Mouse (Mus musculus): ENCODE measurements at regions not wholly inside any gene's neighbourhood (a gene's known extent, or its start where the extent isn't known, plus 50 kb on each side); places are given as distances from the start of the nearest gene placed in this dataset.

DNA sequence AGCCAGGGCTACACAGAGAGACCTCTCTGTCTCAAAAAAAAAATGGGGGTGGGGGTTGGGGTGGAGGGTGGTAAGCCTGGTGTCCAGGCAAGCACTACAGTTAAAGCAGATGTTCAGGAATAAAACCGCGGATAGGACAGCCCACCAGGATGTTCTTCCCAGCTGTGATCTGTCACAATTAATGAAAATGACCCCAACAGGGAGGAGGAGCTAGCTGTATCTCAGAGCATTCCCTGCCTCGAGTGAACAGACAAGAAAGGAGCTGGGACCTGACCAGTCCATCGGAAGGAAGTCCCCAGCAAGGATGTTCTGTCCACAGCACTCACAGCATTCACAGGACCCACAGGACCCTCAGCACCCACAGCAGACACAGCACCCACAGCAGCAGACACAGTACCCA, 80.4 kb downstream of the Utp6 start:
- no peak for DNase-seq

DNA sequence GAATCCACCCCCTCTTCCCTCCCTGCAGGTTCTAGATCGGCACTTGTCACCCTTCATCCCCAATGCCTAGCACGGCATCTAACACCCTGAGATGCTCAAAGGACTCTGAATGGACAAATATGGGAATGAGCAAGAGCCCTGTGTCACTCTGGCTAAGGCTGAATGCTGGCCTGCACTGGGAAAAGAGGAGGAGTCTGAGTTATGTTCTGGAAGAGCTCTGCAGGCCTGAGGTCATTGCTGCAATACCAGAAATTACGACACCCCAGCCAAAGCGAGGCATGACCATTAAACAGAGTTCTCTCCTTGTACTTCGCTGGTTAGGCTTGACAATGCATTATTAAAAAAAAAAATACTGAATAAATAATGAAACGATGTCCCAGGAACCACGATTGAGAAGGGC, 84.1 kb downstream of the Utp6 start:
- no peak for DNase-seq

DNA sequence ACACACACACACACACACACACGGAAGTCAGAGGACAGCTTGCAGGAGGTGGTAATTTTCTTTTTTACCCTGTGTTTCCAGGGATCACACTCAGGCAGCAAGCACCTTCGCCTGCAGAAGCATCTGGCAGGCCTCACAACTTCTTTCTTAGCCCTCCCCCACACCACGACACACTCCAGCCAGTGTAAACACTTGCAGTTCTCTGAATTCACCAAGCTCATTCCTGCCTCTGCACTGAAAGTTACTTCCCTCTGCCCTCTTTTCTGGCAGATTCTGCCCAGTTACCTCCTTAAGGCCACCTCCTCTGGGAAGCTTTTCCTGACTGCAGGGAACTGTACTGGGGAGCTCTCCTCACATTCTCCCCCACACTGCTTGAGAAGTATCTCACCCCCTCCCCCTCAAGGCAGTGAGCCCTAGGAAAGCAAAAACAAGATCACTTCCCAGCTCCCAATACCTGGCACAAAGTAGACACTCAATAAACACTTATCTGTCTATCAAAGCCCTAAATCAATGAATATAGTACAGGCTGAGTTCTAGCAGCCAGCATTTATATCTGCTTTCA, 84.9 kb downstream of the Utp6 start:
- no peak for DNase-seq

DNA sequence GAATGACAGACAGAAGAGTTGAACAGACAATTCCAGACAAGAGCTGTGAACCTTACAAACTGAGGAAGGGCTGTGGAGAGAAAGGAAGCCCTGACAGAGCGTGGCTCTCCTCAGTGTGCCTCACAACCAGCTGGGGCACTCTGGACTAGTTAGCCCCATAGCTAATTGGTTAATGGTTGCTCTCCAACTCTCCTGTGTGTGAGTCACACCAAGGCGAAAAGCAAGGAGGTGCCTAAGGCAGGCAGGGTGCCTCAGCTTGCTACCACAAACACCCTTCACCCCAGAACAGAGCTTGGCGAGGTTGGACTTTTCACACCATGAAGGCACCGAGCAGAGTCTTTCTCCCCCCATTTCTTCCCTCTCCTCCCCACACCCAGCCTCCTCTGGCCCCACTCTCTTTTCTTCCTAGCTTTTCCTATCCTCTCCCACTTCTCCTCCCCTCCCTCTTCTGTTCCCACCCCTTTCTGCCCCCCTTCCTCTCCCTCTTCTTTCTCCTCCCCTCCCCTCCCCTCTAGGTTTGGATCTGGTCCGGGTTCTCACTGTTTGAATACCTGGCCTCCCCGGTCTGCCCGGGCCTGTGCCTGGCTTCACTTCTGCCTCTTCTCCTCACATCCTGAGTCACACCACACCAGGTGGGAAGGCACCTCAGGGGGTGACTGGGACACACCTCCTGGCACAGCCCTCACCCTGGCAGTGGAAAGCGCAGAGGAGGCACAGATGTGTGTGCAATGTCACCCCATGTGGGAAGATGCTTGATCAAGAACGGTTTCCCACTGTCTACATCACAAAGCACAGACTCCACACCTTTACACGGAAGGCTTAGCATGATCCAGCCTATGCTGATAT, 90.2 kb downstream of the Utp6 start:
- DNase-seq, result no peak

DNA sequence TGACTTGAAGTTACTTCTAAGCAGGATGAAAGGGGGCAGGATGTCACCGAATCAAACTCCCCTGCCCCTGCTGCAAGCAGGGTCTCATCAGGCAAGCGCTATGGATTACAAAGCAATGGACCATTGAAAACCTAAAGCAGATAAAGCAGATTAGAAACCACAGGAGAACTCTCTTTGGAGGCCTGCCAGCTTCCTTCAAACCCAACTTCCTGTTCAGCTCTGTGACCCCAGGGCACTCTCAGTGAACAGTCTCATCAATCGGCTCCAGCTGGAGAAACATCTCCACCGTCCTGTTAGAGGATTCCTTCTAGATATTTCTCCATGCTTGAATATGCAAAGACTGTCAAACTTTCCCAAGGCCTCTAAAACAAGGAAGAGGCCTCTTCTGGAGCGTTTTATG, 92.0 kb downstream of the Utp6 start:
- peak; percentile 53 for DNase-seq

DNA sequence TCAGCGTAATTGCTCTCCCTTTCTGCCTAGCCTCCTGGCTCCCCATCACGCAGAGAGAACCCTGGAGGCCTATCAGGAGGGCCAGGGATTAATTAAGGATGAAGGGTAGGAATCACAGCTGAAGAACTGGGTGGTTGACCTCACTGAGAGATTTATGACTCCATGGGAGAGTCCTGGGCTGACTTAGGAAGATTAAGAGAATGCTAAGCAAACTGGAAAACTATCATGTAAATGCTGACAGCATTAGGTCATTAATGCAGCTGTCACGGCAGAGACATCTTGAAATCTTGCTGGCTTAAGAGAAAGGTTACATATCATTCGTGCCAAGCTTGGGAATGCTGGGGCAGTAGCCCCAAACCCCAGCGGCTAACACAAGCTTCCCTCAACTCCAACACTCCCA, 93.2 kb downstream of the Utp6 start:
- no peak for DNase-seq

DNA sequence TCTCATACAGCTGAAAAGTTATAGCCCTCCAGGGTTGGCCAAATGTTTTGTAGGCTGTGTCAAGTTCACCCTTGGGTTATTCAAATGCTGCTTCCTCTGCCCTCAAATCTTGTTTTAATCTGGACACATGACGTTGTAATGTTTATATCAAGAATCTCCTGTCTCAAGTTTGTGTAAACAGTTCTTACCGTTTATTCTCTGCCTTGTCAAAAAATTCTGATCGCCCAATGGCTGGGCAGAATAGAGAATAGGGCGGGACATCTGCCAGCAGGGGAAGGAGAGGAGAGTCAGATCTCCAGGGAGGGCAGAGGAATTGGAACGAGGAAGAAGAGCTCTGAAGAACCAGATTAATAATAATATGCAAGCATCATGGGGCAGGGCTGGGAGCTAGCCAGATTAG, 97.4 kb downstream of the Utp6 start:
- DNase-seq, result no peak

DNA sequence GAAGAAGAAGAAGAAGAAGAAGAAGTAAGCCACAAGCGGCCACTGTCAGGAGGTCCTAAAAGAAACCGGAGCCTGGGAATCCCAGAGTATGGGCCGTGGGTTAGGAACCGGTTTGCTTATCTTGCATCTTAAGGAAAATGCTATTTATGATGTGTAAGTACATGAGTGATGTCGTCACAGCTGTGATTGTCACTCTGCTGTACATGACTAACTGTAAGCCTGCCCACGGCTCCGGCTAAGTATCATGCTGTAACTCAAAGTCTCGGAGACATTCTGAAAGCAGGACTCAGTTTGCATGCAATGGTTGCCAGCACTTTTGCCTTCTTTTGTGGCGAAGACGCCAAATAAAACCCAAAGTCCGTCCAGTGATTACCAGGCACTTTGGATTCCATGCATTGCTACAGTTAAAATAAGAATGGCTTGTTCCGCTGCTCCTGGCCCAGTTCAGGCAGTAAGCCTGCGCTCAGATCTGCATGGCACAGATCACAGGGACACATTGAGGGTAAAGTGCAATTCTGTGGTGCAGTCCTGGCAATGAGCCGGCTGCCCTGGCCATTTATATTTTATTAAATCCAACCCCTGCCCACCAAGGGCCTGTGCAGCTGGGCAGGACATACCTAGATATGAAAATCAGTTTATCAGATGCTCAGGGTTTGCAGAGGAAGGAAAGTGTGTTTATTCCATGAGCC, 98.6 kb downstream of the Utp6 start:
- DNase-seq, result no peak

DNA sequence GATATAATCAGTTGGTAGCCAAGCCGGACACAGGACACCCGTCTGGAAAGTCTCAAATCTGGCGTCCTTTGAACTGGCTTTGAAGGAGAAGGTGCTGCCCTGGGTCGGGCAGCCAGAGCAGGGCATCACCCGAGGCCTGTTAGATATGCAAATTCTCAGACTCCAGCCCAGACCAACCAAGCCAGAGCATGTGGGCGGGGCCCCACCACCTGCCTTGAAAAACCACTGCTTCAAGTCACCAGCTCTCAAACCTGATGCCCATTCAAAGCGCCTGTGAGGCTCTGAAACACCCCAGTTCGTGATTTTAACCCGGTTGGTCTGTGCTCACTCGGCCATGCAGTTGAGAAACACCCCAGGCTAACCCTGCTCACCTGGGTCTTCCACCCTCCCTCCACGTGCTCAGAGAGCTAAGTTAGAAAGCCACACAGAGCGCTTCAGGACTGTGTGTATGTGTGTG, 101.6 kb downstream of the Utp6 start:
- DNase-seq, result peak; percentile 43

DNA sequence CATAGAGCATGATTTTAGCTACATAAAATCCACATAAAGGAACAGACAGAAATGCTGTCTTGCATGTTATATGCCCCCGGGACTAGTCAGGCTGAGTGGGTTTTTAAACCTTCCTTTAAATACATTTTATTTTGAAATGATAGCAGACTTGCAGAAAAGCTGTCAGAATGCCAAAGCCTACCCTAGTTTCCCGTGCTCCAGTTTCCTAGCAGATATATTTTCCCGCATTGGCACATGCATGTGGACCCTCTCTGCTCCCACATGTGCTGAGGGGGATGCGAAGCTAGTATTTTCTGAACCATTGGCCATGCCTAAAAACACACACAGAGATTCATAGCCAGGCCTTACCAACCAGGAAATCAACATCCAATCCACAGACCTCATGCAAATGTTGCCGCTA, 105.8 kb downstream of the Utp6 start:
- no peak for DNase-seq

DNA sequence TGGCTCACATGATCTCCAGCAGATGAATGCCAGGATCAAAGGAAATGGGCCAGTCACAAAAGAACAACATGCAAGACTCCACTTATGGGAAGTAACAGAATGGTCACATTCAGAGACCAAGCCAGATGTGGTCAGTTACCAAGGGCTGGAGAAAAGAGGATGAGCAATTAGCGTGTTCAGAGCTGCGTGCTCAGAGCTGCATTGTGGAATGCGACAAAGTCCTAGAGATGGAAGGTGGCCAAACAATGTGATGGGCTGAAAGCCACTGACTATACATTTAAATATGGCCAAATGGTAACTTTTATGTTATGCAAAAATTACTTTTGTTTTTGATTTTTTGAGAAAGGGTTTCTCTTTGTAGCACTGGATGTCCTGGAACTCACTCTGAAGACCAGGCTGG, 112.6 kb downstream of the Utp6 start:
- DNase-seq, result no peak

DNA sequence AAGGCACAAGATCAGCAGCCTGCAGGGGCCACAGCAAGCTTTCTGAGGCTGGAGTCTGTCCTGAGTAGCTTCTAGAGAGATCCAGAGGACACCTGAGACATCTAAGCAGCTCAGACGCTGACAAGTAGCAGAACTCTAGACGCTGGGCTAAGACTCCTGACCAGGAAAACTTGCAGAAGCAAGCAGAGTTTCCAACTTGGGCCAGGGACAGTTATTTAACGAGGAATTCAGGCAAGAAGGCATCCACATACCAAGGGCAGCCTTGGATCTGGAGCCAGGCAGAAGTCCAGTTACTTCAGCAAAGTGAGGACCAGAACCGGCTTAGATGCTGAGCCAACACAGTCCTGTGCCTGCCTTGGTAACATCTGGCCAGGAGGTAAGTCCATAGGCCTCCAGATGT, 117.8 kb downstream of the Utp6 start:
- no peak for DNase-seq

DNA sequence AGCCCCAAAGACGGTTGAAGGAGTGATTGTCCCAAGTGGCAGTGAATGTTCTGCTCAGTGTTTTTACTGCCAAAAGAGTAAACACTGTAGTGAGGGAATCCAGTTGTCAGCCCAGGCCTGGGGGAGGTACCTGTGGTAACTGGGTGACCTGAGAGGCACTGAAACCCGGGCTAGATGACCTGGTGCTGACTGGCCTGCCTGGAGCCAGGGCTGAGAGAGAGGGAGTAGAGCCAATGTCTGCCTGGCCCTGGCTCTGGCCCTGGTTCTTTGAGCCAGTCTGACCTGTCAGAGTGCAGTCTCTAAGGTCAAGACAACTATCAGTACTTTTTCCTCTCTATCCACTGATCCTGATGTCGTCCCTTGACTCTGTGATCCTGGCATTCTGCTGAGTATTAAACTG, 119.2 kb downstream of the Utp6 start:
- no peak for DNase-seq

DNA sequence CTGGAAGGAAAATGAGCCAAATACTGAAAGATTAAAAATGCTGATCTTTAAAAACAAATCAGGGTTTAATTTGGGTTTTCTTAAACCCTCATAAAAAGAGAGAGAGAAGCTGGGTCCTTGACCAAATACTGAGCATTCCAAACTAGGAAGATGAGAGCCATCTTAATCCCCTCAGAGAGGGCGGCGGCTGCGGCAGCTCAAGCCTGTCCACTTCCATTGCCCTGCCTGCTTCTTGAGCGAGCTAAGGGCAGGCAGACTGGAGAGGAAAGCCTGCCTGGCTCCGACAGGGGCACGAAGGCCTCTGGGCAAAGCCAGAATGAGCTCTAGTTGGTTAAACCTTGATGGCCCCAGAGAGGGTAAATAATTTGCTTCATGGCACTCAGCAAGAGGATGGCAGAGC, 122.2 kb downstream of the Utp6 start:
- DNase-seq, result no peak

DNA sequence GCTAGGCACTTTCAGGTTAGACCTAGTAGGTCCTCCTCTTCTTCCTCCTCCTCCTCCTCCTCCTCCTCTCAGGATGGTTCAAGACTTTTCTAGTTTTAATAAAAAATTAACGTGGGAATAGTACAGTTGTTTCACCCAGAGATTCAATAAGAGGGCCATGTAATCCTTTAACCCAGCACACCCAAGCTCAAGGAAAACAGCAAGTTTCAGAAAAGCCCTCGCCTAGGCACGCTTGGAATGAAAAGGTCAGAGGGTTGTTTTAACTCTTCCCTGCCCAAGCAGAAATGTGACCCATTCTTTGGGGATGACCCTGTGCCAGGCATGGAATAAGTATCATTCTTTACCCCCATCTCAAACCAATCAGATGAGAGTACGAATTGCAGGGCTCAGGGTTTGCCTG, 124.1 kb downstream of the Utp6 start:
- DNase-seq, result no peak

DNA sequence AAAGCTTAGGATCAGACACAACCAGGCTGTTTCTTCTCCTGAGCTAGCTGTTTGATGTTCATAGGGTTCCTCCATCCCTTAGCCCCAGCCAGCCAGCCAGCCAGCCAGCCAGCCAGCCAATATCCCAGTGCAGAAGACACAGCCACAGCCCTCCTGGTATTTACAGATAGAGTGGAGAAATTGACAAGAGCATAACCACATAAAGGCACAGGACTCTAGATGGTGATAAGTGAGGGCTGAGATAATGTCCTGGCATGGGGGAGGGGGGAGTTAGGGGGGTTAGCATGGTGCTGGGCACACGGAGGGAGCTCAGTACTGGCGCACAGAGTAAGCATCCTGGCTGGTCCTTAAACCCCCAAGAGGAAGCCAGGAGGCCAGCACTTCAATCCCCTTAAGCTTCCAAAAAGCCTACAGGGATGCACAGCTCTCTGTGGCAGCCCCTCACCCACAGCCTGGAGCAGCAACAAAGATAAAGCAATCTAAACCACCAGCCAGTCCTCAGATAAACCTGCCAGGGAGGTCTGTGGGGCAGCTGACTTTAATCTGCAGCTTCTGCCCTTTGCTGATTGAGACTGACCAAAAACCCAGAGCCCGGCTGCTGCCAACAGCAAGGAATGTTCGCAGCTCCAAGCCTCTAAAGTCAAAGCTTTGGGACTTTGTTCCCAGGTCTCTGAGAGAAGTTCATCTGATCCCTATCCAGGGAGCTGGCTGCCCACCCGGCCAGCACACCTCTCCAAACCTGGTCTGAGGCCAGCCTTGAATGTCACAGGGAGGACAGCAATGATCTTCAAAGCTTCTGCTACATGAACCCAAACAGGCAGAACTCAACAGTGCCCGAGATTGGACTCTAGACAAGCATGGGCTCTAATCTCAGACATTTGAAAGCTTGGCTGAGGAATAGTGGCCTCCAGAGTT, 124.9 kb downstream of the Utp6 start:
- no peak for DNase-seq

DNA sequence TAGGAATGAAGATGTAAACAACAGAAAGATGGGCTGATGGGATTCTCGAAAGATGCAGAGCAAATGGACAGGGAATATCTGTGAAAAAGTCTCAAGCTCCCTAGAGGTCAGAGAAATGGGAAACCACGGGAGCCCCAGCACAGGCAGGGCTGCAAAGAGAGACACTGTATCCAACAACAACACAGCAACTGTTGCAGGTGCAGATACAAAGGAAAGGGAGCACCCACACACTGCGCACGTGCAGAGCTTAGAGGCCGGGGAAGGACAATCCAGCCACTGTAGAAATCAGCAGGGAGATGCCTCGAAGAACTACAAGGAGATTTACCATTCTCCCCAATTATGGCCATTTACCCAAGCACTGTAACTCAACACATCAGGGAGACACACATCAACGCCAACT, 126.3 kb downstream of the Utp6 start:
- DNase-seq, result no peak

DNA sequence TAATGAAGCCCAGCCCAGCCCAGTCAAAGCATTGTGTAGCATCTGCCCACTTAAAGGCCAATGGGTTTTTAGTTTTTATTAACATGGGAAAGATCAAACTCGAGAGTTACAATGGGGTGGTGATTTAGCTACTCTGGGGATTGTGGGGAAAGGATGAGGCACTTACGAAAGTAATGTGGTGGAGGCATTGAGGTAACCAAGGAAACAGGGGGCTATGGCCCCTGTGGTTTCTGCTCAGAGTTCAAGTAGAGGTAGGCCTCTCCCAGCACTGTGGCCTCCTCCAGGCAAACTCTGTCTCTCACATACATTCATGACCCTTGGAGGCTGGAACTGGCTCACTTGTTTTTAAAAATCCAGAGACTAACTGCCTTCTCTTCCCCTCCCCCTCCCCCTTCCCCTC, 128.4 kb downstream of the Utp6 start:
- peak; percentile 35 for DNase-seq

DNA sequence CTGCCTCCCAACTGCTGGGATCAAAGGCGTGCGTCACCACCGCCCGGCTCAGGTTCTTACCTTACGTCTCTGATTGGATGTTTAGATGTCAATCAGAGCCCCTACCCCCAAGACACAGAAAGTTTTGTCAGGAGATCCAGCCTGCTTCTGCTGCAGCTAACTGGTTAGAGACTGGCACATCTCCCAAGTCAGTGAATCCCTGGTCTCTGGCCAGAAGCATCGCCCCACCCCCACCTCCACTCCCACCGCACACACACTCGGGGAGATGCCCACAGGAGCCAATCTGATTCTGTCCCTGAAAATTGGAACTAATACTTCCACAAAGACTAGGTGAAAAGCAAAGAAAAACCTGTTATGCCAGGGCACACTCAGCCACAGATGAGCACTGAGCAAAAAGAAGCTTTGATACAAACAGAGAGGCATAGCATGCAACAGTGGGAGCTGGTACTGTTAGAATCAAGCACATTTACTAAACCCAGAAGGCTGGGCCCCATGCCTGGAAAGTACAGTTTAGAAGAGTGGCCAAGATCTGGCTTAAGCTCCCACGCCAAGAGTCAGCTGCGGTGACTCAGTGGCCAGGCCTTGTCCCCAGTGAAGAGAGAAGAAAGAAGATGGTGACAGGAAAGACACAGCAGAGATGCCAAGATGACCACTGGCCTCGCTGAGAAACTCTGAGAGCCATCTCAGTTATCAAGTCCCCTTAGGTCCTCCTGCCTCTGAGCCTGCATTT, 130.4 kb downstream of the Utp6 start:
- DNase-seq, result no peak

DNA sequence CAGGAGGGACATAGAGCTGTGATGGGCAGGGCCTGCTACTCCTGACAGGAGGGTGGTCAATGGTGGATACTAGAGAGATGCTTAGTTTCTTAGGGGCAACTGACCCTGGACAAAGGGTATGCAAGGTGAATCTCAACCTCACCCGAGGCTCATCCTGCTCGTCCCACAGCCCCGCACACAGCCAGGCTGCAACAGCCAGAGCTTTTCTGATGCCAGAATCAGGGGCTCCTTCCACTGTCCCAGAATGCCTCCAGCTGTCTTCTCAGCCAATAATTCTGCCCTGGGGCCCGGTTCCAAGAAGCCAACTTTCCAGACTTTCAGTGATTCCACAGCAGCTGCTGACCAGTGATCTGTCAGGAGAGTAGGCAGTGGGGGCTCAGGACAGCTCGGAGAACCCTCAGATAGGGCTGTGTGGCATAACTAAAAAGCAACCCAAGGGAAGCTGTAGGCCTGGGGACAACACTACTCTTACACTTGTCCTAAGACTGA, 131.6 kb downstream of the Utp6 start:
- DNase-seq, result no peak

DNA sequence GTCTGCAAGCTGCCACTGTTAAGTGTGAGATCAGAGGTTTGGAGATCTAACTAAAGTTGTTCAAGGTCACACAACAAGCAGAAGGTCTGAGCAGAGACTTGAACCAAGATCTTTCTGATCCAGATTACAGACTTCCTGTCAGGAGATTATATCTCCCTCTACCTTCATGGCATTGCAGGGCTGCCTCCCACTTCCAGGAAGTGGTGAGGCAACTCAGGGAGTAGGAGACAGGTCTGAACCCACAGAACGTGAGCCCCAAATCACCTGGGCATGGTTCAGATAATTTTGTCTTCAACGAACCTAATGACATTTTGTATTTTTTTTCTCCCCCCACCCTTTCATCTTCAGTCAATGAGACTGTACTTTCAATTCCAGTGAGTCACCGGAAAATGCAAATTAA, 135.2 kb downstream of the Utp6 start:
- DNase-seq, result no peak

DNA sequence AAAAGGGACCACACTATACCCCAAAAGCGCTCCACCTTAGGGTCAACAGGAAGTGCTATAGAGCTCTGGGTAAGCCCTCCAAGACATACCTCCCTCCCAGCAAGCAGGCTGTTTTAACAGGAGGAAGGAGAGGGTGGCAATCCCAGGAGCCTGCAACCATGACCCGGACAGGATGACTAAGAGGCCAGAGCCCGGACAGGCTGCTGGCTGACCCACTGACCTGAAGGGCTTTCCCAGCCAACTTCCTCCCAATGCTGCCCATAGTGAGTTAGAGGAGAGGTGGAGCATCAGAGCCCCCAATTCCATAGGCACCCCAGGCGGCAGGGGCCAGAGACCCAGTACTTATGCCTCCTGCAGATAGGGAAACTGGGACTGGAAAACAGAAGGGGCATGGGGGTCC, 136.3 kb downstream of the Utp6 start:
- no peak for DNase-seq
